Mouse (Mus musculus) NIH3T3 (cell line): ENCODE measurements around the gene Zic2.
A peak's percentile ranks its signal among the peaks of the same experiment; 100 is the strongest.

Experiments used
- DNase-seq: peaks from one replicate; pipeline ENCODE4 v3.0.0-alpha.2; 2012; ENCODE audit warnings: low read depth

Gene Zic2

GRCm38 (mm10) chr14:122509058-122509457, 33.8 kb downstream of the Zic2 start:
- peak; percentile 38 for DNase-seq

- no peak for DNase-seq
These were observed 36.3 kb downstream of the Zic2 start for GRCm38 (mm10) chr14:122511519-122511918.

- DNase-seq: peak; percentile 66
These were observed 38.3 kb downstream of the Zic2 start for GRCm38 (mm10) chr14:122513511-122514036.

GRCm38 (mm10) chr14:122528475-122528874, 53.2 kb downstream of the Zic2 start:
- no peak for DNase-seq
